Mouse (Mus musculus) brain, embryonic 14.5 days (tissue): Measurements from ENCODE around the gene Gpr176. TPM values are rescaled to one million over a fixed set of nuclear protein-coding genes. Genes with fewer than 3 reads are reported as not detected.

ENCODE experiments used
- DNase-seq: peaks from one replicate; pipeline ENCODE4 v3.0.0-alpha.2; 2011; ENCODE audit warnings: low read depth
- CTCF ChIP-seq: fragments of 200-500 bp; IDR thresholded peaks from 2 replicates; pipeline ENCODE4 v1.5.1; 2012; ENCODE audit warnings: inconsistent platforms, mild to moderate bottlenecking, moderate library complexity, borderline replicate concordance; ENCODE audit not compliant: insufficient read depth, insufficient read length; ENCODE audit errors: extremely low read depth
- POLR2A ChIP-seq: fragments of 200-500 bp; IDR thresholded peaks from 2 replicates; pipeline ENCODE4 v1.6.1; 2012; ENCODE audit warnings: mild to moderate bottlenecking, inconsistent platforms, borderline replicate concordance; ENCODE audit not compliant: poor library complexity, insufficient read depth, insufficient read length, severe bottlenecking; ENCODE audit errors: extremely low read depth
- polyA plus RNA-seq: library from polyadenylated mRNA; depleted of rRNA; stranded (reverse); fragments of >200 nt; gene quantifications from 2 replicates; pipeline ENCODE4 v1.2.3, GENCODE M21; 2012; rRNA removed

The Gpr176 gene
- polyA plus RNA-seq, 1 experiment, result 2.9 TPM

- TF ChIP-seq POLR2A (no peak), CTCF (no peak)
- peak; percentile 91 for DNase-seq
Observed at GRCm38 (mm10) chr2:118262673-118263072, 110.5 kb downstream of the Gpr176 start.

GRCm38 (mm10) chr2:118259746-118260145 lies 113.5 kb downstream of the Gpr176 start:
- DNase-seq, result no peak

GRCm38 (mm10) chr2:118257094-118257493 lies 116.1 kb downstream of the Gpr176 start:
- DNase-seq, result no peak
- no peak for TF ChIP-seq CTCF
- no peak for TF ChIP-seq POLR2A

More at GRCm38 (mm10) chr2:118259746-118260145, 113.5 kb downstream of the Gpr176 start:
- TF ChIP-seq POLR2A (no peak), CTCF (no peak)

- no peak for TF ChIP-seq CTCF
- TF ChIP-seq POLR2A, result no peak
Observed at GRCm38 (mm10) chr2:118256621-118257053, 116.6 kb downstream of the Gpr176 start, which contains the start of gene Fsip1. Gene Fsip1, minus strand, starts transcription at chr2:118256966.

GRCm38 (mm10) chr2:118254516-118254915 lies 118.7 kb downstream of the Gpr176 start:
- DNase-seq, result peak; percentile 45
- no peak for TF ChIP-seq CTCF

More at GRCm38 (mm10) chr2:118256621-118257053, 116.6 kb downstream of the Gpr176 start, which contains the start of gene Fsip1:
- peak; percentile 93 for DNase-seq

GRCm38 (mm10) chr2:118248966-118249365 lies 124.3 kb downstream of the Gpr176 start:
- TF ChIP-seq POLR2A, result no peak
- no peak for TF ChIP-seq CTCF
- DNase-seq, result no peak

- TF ChIP-seq CTCF, result no peak
- no peak for TF ChIP-seq POLR2A
Observed at GRCm38 (mm10) chr2:118248016-118248415, 125.2 kb downstream of the Gpr176 start.

GRCm38 (mm10) chr2:118245914-118246313 lies 127.3 kb downstream of the Gpr176 start:
- DNase-seq, result peak; percentile 93

More at GRCm38 (mm10) chr2:118248016-118248415, 125.2 kb downstream of the Gpr176 start:
- no peak for DNase-seq

GRCm38 (mm10) chr2:118236196-118236595 lies 137.0 kb downstream of the Gpr176 start:
- TF ChIP-seq POLR2A (no peak), CTCF (no peak)
- DNase-seq, result no peak

More at GRCm38 (mm10) chr2:118245914-118246313, 127.3 kb downstream of the Gpr176 start:
- TF ChIP-seq POLR2A, result no peak
- TF ChIP-seq CTCF, result peak; percentile 82

- no peak for TF ChIP-seq POLR2A
- TF ChIP-seq CTCF, result no peak
- peak; percentile 59 for DNase-seq
Observed at GRCm38 (mm10) chr2:118235614-118236013, 137.6 kb downstream of the Gpr176 start.

- TF ChIP-seq CTCF, result no peak
- TF ChIP-seq POLR2A, result no peak
- DNase-seq, result no peak
Observed at GRCm38 (mm10) chr2:118230544-118230943, 142.7 kb downstream of the Gpr176 start.

- DNase-seq, result peak; percentile 69
- TF ChIP-seq POLR2A (no peak), CTCF (no peak)
Observed at GRCm38 (mm10) chr2:118228486-118229079, 144.6 kb downstream of the Gpr176 start.

Other genes starting within 250 kb of the Gpr176 start
- gene Fsip1, start 116.5 kb downstream of the Gpr176 start, polyA plus RNA-seq, result 2.3 and 2.7 TPM in 2 replicates
- 18.5 and 19.1 TPM in 2 replicates for gene Eif2ak4, start 15.2 kb upstream of the Gpr176 start, polyA plus RNA-seq
- gene Srp14, start 106.3 kb upstream of the Gpr176 start, polyA plus RNA-seq, result 195 and 222 TPM in 2 replicates
- gene Bmf, start 176.3 kb upstream of the Gpr176 start, polyA plus RNA-seq, result 10.6 and 13.7 TPM in 2 replicates
- 18.9 and 30.6 TPM in 2 replicates for gene Bub1b, start 224.8 kb upstream of the Gpr176 start, polyA plus RNA-seq